28 mouse cellular contexts compared by ENCODE assay signal in the genomic region with DNA sequence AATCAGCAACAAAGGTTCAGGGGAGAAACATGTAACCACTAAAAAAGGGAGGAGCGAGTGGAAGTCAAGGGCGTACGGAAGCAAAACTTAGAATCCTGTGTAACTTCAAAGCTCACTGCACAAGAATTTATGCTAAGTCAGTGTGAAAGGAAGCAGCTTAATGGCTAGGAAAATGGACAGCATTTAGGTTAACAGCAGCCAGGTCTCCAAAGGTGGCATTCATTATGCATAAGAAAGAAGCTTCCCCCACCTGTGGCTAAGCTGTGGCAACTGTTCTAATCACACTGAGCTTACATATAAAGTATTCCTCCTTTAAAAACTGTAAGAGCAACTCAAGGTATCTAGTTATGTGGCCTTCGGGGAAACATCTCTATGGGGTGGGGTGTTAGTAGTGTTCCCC. TPM values are rescaled to one million over a fixed set of nuclear protein-coding genes. Genes with fewer than 3 reads are reported as not detected.
DNase-seq lines count a peak whose midpoint lies in the region; ATAC-seq lines count a peak whose summit lies in the region.
"Had no signal": no experiment of that assay in that cellular context is flagged by ENCODE, and none has a peak within 500 bp of the region (broad histone marks: within the 10 kb centered on the region; RNA-seq: fewer than 3 reads in every experiment).

No protein-coding gene starts in this region.

- no peak for ATAC-seq in midbrain, embryonic 16.5 days
- ATAC-seq: CD4-positive, CD25-positive, alpha-beta regulatory T cell, adult 4 months; forebrain, embryonic 14.5 days; forebrain, embryonic 16.5 days; Patski had no signal

- H3K4me2 ChIP-seq in midbrain, embryonic 16.5 days (ENCODE audit: low read length): no peak overlapping the region
- H3K4me2 ChIP-seq: embryonic facial prominence, embryonic 13.5 days; embryonic facial prominence, embryonic 15.5 days; forebrain, embryonic 12.5 days had no signal

- H3K27me3 ChIP-seq in midbrain, embryonic 16.5 days (ENCODE audit: control insufficient read depth, insufficient read depth, low read depth, low read length): no peaks in the 10 kb centered on the region
- no peaks in the 10 kb centered on the region for H3K27me3 ChIP-seq in midbrain, embryonic 10.5 days (ENCODE audit: low read depth, poor library complexity, severe bottlenecking)
- H3K27me3 ChIP-seq: CH12.LX; embryonic facial prominence, embryonic 13.5 days; embryonic facial prominence, embryonic 15.5 days; forebrain, embryonic 12.5 days; Patski had no signal

- peaks cover 45% of the 10 kb centered on the region for H3K36me3 ChIP-seq in midbrain, embryonic 16.5 days (ENCODE audit: control insufficient read depth, insufficient read depth, low read length)
- H3K36me3 ChIP-seq in midbrain, embryonic 10.5 days: peaks cover 96% of the 10 kb centered on the region

- no peaks in the 10 kb centered on the region for H3K4me1 ChIP-seq in midbrain, embryonic 16.5 days (ENCODE audit: control insufficient read depth, insufficient read depth, low read length)
- H3K4me1 ChIP-seq in midbrain, embryonic 10.5 days: no peaks in the 10 kb centered on the region
- H3K4me1 ChIP-seq: embryonic facial prominence, embryonic 13.5 days; embryonic facial prominence, embryonic 15.5 days; forebrain, embryonic 10.5 days; forebrain, embryonic 12.5 days had no signal

- H3K9ac ChIP-seq in midbrain, embryonic 16.5 days (ENCODE audit: low read depth, low read length): no peak overlapping the region
- H3K9ac ChIP-seq: embryonic facial prominence, embryonic 13.5 days; embryonic facial prominence, embryonic 15.5 days; forebrain, embryonic 12.5 days had no signal

- no peak overlapping the region for H3K4me3 ChIP-seq in midbrain, embryonic 16.5 days (ENCODE audit: low read depth, low read length)
- no peak overlapping the region for H3K4me3 ChIP-seq in midbrain, embryonic 10.5 days
- H3K4me3 ChIP-seq: embryonic facial prominence, embryonic 13.5 days; embryonic facial prominence, embryonic 15.5 days; erythroblast, embryonic 14.5 days; forebrain, embryonic 10.5 days; forebrain, embryonic 12.5 days had no signal

- H3K27ac ChIP-seq in midbrain, embryonic 16.5 days (ENCODE audit: low read length): no peak overlapping the region
- H3K27ac ChIP-seq in midbrain, embryonic 10.5 days (replicated peaks): no peak overlapping the region
- H3K27ac ChIP-seq: embryonic facial prominence, embryonic 13.5 days; embryonic facial prominence, embryonic 15.5 days; forebrain, embryonic 10.5 days; forebrain, embryonic 12.5 days had no signal

- 87% methylated on average over 4 of the region's 4 CpGs for WGBS in midbrain, embryonic 16.5 days
- WGBS in midbrain, embryonic 10.5 days: 96% methylated on average over 4 of the region's 4 CpGs

- intact Hi-C loops in heart, postnatal 14 days (cut with DNase I): no loop called here

- H3K9me3 ChIP-seq in midbrain, embryonic 16.5 days (replicated peaks; ENCODE audit: control insufficient read depth, low read length, poor library complexity, severe bottlenecking): no peaks in the 10 kb centered on the region
- H3K9me3 ChIP-seq in midbrain, embryonic 10.5 days (replicated peaks): no peaks in the 10 kb centered on the region
- H3K9me3 ChIP-seq: embryonic facial prominence, embryonic 13.5 days; embryonic facial prominence, embryonic 15.5 days; forebrain, embryonic 10.5 days; forebrain, embryonic 12.5 days; G1E had no signal

- peak; percentile 19 for DNase-seq in heart, adult 11 months
- DNase-seq in heart, postnatal 14 days: no peak
- DNase-seq in R1 (ENCODE audit: low read depth, low spot score) (peak; percentile 98), ZHBTc4 (ENCODE audit: low read depth, low spot score) (peak; percentile 84)
- DNase-seq in midbrain, embryonic 10.5 days (ENCODE audit: low spot score): no peak
- DNase-seq: adrenal gland, adult 2 months; adrenal gland, postnatal 10 days; adrenal gland, postnatal 25 days; B cell, adult 2 months; cerebellum, adult 11 months; cerebellum, adult 18-20 months; cerebellum, adult 8-10 months; cerebellum, adult 9-11 months; cerebellum, postnatal 14 days; cerebellum, postnatal 36 days; embryo, embryonic 11 days had no signal

RNA-seq across cellular contexts. Expression of gene Ptrh2, which starts 17.4 kb away (rescaled TPM):
- 1 to 10 TPM; 7.0 to 7.2 TPM for total RNA-seq in heart, postnatal 14 days (2021)
- polyA plus RNA-seq in midbrain, embryonic 16.5 days (2015; fragmentation: Nextera tagmentation; extraction: Ambion mirVana): 29.5 and 29.8 TPM in 2 replicates
- polyA plus RNA-seq in midbrain, embryonic 10.5 days (2016; fragmentation: Nextera tagmentation; extraction: Ambion mirVana): 40.8 and 42.9 TPM in 2 replicates

RNA-seq across cellular contexts. Expression of gene Vmp1, which starts 17.5 kb away (rescaled TPM):
- total RNA-seq in heart, postnatal 14 days (2021): 10 to 100 TPM; 55.3 to 59.2 TPM
- polyA plus RNA-seq in midbrain, embryonic 16.5 days (2015; fragmentation: Nextera tagmentation; extraction: Ambion mirVana): 104 and 128 TPM in 2 replicates
- polyA plus RNA-seq in midbrain, embryonic 10.5 days (2016; fragmentation: Nextera tagmentation; extraction: Ambion mirVana): 96.7 and 105 TPM in 2 replicates

RNA-seq across cellular contexts. Expression of gene Cltc, which starts 56.2 kb away (rescaled TPM):
- total RNA-seq in heart, postnatal 14 days (2021): 100 to 1,000 TPM; 159 to 171 TPM
- 167 and 177 TPM in 2 replicates for polyA plus RNA-seq in midbrain, embryonic 16.5 days (2015; fragmentation: Nextera tagmentation; extraction: Ambion mirVana)
- polyA plus RNA-seq in midbrain, embryonic 10.5 days (2016; fragmentation: Nextera tagmentation; extraction: Ambion mirVana): 129 and 145 TPM in 2 replicates

Comparison
In these comparisons a context has a peak if more than half of its experiments do, and no peak if none do; other contexts are left out.
1. DNase-seq: peak in heart, adult 11 months (single experiment), R1 (single experiment) and ZHBTc4 (single experiment); none in heart, postnatal 14 days (0 of 2) and midbrain, embryonic 10.5 days (single experiment).